Mouse (Mus musculus) left cerebral cortex, postnatal 14 days (tissue): ENCODE data around the gene Spire2. TPM values are rescaled to one million over a fixed set of nuclear protein-coding genes. Genes with fewer than 3 reads are reported as not detected.
A peak's percentile ranks its signal among the peaks of the same experiment; 100 is the strongest.
"Not testable (repeated sequence)": the region's sequence is repeated elsewhere in the genome, so short reads cannot be mapped to it uniquely, and the experiment has no call there.

Experiments
- DNase-seq, 2 experiments: peaks; one replicate each; pipeline ENCODE4 v3.0.0; 2021 to 2022; ENCODE audit warnings: low spot score in 2 of 2, mixed read lengths in 1 of 2
- intact Hi-C: fragments of 180-260 bp; cut with DNase I; formaldehyde crosslinking; loops from one replicate; pipeline ENCODE4 v1.15.1; 2025
- long read RNA-seq, 2 experiments: library from polyadenylated mRNA; stranded (forward); transcript quantifications; one replicate each; pipeline ENCODE4 v2.0.0; 2021
- total RNA-seq, 2 experiments: library from RNA; stranded (reverse); gene quantifications; 2 replicates each; pipeline ENCODE4 v1.2.3; 2021

Gene Spire2
- total RNA-seq: 10 to 100 TPM; 16.3 to 17.1 TPM
- long read RNA-seq, experiment 1, transcript Spire2-201 (15 exons, 2,330 nt): major isoform, 15 of 19 reads
- long read RNA-seq, experiment 1, partial matches to known transcripts: 0 of 19 reads
- long read RNA-seq, experiment 1, other reads (novel, unspliced or antisense): 4 of 19 reads
- long read RNA-seq, experiment 2, transcript Spire2-201 (15 exons, 2,330 nt): major isoform, 21 of 26 reads
- long read RNA-seq, experiment 2, partial matches to known transcripts: 0 of 26 reads
- long read RNA-seq, experiment 2, other reads (novel, unspliced or antisense): 5 of 26 reads

DNA sequence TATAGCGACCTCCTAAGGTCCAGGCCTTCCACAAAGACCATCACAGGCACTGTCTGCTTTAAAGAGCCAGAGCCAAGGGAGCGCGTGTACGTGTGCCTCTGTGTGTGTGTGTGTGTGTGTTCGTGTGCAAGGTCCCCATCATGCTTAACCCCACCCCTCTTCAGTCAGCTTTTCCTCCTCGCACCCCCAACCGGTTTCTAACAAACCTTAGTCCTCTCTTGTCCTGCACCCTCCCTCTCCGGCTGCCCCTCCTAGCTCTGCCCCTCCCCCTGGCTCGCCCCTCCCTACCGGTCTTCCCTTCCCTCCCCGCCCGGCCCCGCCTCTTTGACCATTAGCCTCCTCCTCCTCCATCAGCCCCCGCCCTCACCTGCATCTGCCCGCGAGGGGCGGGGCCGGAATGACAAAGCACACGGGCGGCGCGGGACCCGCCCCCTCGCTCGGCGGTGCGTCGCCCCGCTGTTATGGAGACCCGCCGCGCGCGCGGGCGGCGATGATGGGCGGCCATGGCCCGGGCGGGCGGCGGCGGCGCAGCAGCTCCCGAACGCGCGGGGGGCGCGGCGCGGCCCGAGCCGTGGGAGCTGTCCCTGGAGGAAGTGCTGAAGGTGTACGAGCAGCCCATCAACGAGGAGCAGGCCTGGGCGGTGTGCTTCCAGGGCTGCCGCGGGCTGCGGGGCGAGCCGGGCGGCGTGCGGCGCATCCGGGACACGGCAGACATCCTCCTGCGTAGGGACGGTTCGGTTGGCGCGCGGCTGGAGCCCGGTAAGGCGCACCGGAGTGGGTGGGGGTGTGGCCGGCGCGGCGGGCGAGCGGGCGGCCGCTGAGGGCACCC, at the start of gene Spire2:
TSS of gene Spire2 (plus strand) at position 452 of the 829 bp plus-strand sequence.
- intact Hi-C loops: no loop called here
- peak; percentile 35 to 67 for DNase-seq

DNA sequence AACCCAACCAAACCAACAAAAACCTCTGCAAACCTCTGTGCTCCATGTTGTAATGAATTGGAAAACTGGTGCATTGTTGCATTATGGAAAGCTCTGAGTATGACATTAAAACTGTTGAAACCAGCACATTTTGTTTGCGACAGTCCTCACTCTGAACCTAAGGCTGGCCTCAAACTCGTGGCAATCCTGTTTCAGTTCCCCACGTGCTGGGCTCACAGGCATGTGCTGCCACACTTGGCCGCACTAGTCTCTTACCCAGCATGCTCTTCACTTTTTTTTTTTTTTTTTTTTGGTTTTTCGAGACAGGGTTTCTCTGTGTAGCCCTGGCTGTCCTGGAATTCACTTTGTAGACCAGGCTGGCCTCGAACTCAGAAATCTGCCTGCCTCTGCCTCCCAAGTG, 49.5 kb upstream of the Spire2 start:
- intact Hi-C loops, DNase-seq: not testable (repeated sequence)

DNA sequence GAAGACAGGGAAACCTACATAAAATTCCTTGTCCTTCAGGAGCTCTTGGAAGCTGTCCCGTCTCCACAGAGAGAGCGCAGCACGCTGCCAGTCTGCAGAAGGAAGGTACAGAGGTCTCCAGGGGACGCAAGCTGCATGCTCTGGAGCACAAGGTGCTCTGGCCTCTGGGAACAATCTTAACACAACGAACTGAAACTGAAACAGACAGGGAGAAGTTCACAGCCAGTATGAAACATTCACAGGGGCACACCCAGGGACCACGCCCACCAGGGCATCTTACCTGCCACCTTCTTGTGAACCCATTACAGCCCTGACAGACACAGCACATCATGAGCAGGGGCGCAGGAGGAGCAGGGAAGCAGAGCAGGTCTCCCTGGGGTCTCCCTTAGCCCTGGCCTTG, 48.5 kb upstream of the Spire2 start:
- intact Hi-C loops: no loop called here
- no peak for DNase-seq

DNA sequence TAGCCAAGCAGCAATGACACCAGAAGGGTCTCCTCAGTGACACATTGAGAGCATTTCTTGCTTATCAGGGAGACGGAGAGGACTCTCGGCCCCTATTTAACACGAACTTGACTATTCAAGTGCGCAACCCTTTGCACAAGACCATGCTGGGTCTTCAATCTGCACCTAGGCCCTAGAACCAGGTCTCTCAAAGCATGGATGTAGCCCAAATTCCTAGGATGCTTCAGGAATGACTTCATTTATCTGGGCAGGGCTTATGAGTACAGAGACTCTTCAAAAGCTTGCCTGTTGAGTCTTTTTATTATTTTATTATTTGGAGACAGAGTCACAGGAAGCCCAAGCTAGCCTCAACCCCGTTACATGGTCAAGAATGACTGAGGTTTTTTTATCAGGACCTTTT, 48.0 kb upstream of the Spire2 start:
- no peak for DNase-seq
- intact Hi-C loops: no loop called here

DNA sequence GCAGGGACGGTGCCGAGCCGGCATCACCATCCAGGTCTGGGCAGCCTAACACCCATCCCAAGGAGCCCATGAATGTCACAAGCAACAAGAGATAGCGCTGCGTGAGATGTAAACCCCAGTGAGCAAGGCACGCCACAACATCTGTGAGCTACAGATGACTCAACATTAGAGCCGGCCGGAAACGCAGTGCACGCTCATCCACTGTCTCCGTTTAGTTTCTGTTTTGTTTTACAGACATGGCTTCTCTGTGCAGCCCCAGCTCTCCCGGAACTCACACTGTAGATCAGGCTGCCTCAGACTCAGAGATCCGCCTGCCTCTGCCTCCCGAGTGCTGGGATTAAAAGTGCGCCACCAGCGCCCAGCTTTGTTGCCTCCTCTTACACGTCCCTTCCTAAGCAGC, 45.2 kb upstream of the Spire2 start:
- intact Hi-C loops: no loop called here
- no peak for DNase-seq

DNA sequence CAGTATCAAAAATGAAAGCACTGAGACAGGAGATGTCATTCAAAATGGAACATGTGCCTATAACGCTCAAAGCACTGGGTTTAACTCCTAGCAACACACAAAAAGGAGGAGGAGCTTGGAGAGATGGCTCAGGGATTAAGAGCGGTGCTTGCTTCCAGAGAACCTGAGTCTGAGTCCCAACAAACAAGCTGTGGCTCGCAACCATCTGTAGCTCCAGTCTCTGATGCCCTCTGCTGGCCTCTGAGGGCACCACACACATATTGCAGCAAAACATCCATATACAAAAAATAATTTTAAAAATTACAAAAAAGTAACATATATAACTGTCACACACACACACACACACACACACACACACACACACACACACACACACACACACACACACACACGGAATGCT, 42.3 kb upstream of the Spire2 start:
- intact Hi-C loops: loop anchor here (10.0 kb wide), 1 partner anchor 175 kb away; the partner anchor contains the start of gene Cpne7
- peak; percentile 51 to 64 for DNase-seq

DNA sequence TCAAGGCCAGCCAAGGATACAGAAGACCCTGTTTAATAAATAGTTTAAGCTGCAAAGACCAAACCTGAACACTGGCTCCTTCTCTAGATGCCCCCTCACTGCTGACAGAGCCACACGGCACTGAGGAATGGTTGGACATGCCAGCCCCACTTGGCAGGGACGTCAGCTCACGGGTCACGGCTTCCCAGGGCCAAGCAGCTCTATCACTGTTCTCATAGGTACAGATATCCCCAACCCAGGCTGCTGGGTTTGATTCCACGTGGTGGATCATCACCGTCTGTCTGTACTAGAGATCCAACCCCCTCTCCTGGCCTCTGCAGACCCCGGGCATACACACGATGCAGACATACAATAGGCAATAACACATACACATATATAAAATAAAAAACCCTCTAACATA, 41.8 kb upstream of the Spire2 start:
- no peak for DNase-seq
- intact Hi-C loops: loop anchor here (10.0 kb wide), 1 partner anchor 176 kb away; the partner anchor contains the start of gene Cpne7

DNA sequence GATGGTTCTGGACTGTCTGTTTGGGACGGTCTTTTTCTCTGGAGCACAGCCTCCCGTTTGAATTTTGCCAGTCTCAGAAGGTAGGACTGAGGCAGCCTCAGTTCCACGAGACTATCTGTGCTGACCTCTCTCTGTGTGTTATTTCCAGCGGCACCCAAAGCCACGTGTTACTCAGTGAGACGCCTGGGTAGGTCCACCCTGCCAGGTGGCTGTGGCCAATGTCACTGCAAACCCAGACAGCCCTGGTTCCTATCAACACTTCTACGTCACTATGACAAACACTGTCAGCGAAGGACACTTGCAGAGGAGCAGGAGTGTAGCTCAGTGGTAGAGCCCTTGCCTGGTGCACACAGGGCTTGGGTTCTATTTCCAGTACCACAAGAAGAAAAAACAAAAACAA, 40.8 kb upstream of the Spire2 start:
- intact Hi-C loops: loop anchor here (10.0 kb wide), 1 partner anchor 177 kb away; the partner anchor contains the start of gene Cpne7
- no peak for DNase-seq

DNA sequence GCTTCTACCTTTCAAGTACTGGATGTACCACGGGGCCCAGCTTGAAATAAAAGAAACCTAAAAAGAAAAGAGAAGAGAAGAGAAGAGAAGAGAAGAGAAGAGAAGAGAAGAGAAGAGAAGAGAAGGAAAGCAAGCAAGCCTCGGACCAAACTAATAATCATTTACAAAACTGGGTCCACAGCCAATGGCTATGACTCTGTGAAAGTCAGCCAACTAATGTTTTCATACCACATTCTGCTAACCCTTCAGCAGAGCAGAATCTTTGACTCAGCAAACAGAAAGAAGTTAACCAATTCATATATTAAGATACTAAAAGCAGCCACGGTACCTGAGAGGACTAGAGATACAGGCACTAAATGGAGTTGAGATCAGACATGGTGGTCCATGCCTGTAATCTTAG, 40.2 kb upstream of the Spire2 start:
- intact Hi-C loops: loop anchor here (10.0 kb wide), 1 partner anchor 177 kb away; the partner anchor contains the start of gene Cpne7
- no peak for DNase-seq

DNA sequence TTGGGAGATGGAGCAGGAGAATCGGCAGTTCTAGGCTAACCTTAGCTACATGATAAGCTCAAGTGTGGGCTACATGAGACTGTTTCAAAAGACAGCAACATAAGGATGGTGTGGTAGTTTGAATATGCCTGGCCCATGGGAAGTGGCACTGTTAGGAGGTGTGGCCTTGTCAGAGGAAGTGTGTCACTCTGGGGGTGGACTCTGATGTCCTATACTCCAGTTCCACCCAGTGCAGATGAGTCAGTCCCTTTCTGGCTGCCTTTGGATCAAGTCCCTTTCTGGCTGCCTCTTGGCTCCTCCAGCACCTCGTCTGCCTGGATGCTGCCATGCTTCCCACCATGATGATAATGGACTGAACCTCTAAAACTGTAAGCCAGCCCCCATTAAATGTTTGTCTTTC, 39.7 kb upstream of the Spire2 start:
- intact Hi-C loops: loop anchor here (10.0 kb wide), 1 partner anchor 178 kb away; the partner anchor contains the start of gene Cpne7
- DNase-seq: no peak

DNA sequence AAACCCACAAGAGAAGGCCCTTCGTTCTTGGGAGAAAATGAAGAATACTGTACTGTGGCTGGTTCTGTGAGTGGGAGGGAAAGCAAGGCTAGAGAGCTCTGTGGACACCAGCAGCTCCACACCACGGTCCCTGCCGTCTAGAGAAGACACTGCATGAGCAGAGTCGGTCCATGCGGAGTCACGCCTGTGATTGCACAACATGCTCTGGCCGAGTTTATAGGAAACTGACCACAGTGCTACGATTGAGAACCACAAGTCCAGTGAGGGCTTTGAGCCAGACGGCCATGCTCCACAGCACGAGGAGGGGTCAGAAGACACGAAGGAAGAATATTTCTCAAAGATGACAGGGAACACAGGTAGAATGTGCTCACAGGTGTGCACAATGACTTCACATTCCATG, 34.2 kb upstream of the Spire2 start:
- DNase-seq: no peak

DNA sequence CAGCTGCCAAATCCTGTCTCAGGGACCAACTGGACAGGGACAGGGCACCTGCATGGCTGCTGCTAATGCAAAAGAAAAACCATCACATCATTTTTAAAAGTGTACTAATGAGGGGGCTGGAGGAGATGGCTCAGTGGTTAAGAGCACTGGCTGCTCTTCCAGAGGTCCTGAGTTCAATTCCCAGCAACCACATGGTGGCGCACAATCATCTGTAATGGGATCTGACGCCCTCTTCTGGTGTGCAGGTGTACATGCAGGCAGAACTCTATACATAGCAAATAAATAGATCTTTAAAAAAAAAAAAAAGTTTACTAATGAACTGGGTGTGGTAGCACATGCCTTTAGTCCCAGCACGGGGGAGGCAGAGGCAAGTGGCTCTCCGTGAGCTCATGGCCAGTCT, 23.8 kb upstream of the Spire2 start:
- intact Hi-C loops: no loop called here
- no peak for DNase-seq

More for the DNA sequence above, 34.2 kb upstream of the Spire2 start:
- intact Hi-C loops: loop anchor here (10.0 kb wide), 1 partner anchor 184 kb away; the partner anchor contains the start of gene Cpne7

DNA sequence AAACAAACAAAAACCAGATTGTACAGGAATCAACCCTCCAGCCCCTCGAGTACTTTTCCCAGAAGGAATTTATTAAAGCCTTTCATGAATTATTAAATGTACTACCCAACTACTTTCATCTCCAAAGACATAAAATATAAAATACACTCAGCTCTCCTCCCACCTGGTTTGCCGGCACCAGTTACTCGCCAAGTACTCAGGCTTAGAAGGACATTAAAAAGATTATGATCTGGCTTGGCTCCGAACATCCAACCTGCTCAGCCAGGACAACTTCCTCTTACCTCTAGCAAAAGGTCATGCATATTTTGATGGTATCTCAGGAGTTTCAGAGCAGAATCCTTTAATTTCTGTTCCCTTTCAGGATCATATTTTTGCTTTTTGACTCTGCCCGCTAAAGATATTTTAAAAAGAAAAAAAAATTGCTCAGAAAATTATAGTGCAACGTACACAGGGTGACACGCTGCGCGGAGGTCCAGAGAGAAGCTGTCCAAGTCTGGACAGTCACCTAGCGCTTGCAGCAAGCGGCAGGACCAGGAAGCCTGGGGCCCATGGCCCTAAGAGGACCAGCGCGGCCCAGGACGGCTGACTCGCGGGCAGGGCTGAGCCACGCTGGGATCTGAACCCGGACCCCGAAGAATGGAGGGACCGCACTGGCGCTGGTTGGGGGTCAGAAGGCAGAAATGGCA, 14.6 kb upstream of the Spire2 start:
- DNase-seq: no peak
- intact Hi-C loops: no loop called here

DNA sequence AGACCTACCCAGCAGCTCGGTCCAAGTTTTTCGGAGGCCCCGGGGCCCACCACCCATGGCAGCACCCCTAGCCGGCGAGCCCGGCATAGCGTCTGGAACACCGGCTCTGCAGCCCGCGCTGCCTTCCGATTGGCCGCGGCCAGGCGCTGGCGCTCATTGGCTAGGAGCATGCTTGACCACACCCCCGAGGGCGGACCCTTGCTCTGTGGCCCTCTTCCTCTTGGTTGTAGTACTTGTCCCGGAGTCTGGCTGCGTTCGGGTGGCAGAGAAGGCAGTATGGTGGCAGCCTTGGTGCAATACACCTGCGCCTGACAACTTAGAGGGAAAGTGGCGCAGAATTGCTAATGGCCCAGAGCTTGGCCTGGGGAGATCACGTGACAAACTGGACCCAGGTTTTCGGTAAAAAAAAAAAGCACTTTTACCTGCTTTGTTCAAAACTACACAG, 14.0 kb upstream of the Spire2 start, which contains the start of gene Fanca:
TSS of gene Fanca (minus strand) at position 110 of the 445 bp plus-strand sequence.
- DNase-seq: peak; percentile 92
- intact Hi-C loops: no loop called here

DNA sequence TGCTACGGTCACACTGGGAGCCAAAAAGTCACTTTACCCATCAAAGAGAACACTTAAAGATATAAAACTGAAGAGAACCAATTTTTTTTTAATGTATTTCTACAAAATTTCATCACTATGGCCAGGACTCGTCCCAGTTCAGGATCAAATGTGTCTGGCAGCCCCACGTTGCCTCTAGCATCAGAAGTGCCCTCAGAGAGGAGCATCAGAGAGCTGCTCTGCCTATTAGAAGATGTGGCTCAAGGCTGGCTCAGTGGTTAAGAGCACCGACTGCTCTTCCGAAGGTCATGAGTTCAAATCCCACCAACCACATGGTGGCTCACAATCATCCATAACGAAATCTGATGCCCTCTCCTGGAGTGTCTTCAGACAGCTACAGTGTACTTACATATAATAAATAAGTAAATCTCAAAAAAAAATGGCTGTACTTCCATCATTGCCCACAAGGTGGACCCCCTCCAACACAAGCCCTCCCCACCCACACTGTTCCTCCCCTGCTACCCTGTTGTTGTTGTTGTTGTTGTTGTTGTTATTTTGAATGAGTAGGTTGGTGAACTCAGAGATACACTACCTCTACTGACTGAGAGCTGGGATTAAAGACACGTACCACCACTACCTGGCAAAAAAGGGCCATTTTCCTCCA, 12.9 kb upstream of the Spire2 start:
- DNase-seq: peak; percentile 34 to 49
- intact Hi-C loops: loop anchor here (1.0 kb wide), 1 partner anchor 42 kb away; no protein-coding TSS in a partner anchor

DNA sequence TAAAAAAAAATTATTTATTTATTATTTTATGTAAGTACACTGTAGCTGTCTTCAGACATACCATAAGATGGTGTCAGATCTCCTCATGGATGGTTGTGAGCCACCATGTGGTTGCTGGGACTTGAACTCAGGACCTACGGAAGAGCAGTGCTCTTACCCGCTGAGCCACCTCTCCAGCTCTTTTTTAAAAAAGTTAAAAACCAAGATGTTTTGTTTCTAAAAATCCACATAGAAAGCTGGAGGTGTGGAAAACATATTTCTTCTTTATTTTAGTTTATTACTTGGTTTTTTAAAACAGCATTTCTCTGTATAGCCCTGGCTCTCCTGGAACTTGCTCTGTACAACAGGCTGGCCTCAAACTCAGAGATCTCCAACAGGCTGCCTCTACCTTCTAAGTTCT, 4.0 kb upstream of the Spire2 start:
- intact Hi-C loops: no loop called here
- DNase-seq: no peak

DNA sequence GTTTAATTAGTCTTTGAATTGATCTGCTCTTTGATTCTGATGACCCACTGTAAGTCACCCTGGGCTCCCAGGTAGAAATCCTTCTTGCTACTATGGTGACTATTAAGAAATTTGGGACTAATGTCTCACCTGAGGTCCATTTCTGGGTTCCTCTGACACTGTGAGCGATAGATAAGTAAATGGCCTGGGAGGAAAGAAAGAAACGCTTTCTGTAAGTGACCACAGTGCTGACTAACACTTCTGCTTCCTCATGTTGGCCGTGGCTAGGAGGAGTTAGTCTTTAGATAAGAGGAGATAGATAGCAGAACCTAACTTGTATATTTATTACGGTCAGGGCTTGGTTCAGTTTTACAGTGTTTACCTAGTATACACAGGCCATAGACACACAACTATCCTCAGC, 3.2 kb upstream of the Spire2 start:
- intact Hi-C loops: no loop called here
- no peak for DNase-seq

DNA sequence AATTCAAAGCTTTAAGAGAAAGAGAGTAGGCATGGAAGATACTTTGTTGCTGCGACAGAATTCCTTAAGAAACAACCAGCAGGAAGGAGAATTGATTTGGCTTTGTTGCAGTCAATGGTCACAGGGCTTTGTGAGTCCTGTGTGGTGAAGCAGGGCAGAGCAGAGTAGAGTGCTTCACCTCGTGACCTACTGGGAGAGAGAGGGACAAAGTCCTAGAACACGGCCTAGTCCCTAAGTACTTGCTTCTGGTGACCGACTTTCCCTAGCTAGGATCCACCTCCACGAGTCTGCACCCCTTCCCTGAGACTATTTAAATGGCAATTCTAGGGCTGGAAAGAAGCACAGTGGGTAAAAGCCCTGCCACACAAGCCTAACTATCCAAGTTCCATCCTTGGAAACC, 2.6 kb upstream of the Spire2 start:
- intact Hi-C loops: no loop called here
- no peak for DNase-seq

DNA sequence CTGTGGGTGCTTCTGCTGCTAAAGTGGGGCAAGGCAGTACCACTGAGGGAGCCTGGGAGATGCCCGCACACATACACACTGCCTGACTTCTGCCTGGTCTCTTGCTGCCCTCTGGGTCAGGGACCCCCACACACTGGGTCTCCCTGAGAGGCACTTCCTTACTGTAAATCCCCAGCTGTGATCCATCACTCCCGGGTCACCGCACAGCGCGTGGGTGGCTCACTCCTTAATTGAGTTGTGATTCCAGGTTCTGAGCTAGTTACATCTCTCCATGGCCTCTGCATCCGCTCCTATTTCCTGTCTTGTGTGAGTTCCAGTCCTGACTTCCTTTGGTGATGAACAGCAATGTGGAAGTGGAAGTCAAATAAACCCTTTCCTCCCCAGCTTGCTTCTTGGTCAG, 1.8 kb upstream of the Spire2 start:
- DNase-seq: no peak
- intact Hi-C loops: no loop called here
